Mouse (Mus musculus): ENCODE data around the gene Vmn1r196. TPM values are rescaled to one million over a fixed set of nuclear protein-coding genes. Genes with fewer than 3 reads are reported as not detected.

The Vmn1r196 gene
- polyA plus RNA-seq, 1 experiment from 2014 or later, result not detected

Other genes starting within 250 kb of the Vmn1r196 start
- gene Hist1h4i, start 248.6 kb upstream of the Vmn1r196 start, polyA plus RNA-seq (2015; fragmentation: Nextera tagmentation; extraction: Ambion mirVana), result 16.9 and 19.2 TPM in 2 replicates
- 19.7 and 27.8 TPM in 2 replicates for gene Hist1h2ag, start 247.0 kb upstream of the Vmn1r196 start, polyA plus RNA-seq (2015; fragmentation: Nextera tagmentation; extraction: Ambion mirVana)
- gene Hist1h2bj, start 246.7 kb upstream of the Vmn1r196 start, polyA plus RNA-seq (2015; fragmentation: Nextera tagmentation; extraction: Ambion mirVana), result 6.8 and 7.3 TPM in 2 replicates
- not detected in 2 replicates for gene Vmn1r188, start 205.5 kb upstream of the Vmn1r196 start, polyA plus RNA-seq (2015; fragmentation: Nextera tagmentation; extraction: Ambion mirVana)
- not detected in 2 replicates for gene Vmn1r189, start 184.1 kb upstream of the Vmn1r196 start, polyA plus RNA-seq (2015; fragmentation: Nextera tagmentation; extraction: Ambion mirVana)
- gene Vmn1r191, start 106.0 kb upstream of the Vmn1r196 start, polyA plus RNA-seq (2015; fragmentation: Nextera tagmentation; extraction: Ambion mirVana), result not detected in 2 replicates
- gene Vmn1r192, start 98.8 kb upstream of the Vmn1r196 start, polyA plus RNA-seq (2015; fragmentation: Nextera tagmentation; extraction: Ambion mirVana), result not detected in 2 replicates
- gene Vmn1r193, start 66.8 kb upstream of the Vmn1r196 start, polyA plus RNA-seq (2015; fragmentation: Nextera tagmentation; extraction: Ambion mirVana), result not detected in 2 replicates
- gene Vmn1r194, start 45.7 kb upstream of the Vmn1r196 start, polyA plus RNA-seq (2015; fragmentation: Nextera tagmentation; extraction: Ambion mirVana), result not detected in 2 replicates
- gene Vmn1r195, start 19.4 kb upstream of the Vmn1r196 start, polyA plus RNA-seq (2015; fragmentation: Nextera tagmentation; extraction: Ambion mirVana), result not detected in 2 replicates
- not detected in 2 replicates for gene Vmn1r197, start 34.7 kb downstream of the Vmn1r196 start, polyA plus RNA-seq (2015; fragmentation: Nextera tagmentation; extraction: Ambion mirVana)
- not detected in 2 replicates for gene Vmn1r198, start 60.4 kb downstream of the Vmn1r196 start, polyA plus RNA-seq (2015; fragmentation: Nextera tagmentation; extraction: Ambion mirVana)
- gene Vmn1r199, start 89.9 kb downstream of the Vmn1r196 start, polyA plus RNA-seq (2015; fragmentation: Nextera tagmentation; extraction: Ambion mirVana), result not detected in 2 replicates
- not detected in 2 replicates for gene Vmn1r200, start 100.5 kb downstream of the Vmn1r196 start, polyA plus RNA-seq (2015; fragmentation: Nextera tagmentation; extraction: Ambion mirVana)
- gene Vmn1r201, start 182.0 kb downstream of the Vmn1r196 start, polyA plus RNA-seq (2015; fragmentation: Nextera tagmentation; extraction: Ambion mirVana), result not detected in 2 replicates
- gene Vmn1r202, start 215.5 kb downstream of the Vmn1r196 start, polyA plus RNA-seq (2015; fragmentation: Nextera tagmentation; extraction: Ambion mirVana), result not detected in 2 replicates
- not detected in 2 replicates for gene Vmn1r203, start 228.2 kb downstream of the Vmn1r196 start, polyA plus RNA-seq (2015; fragmentation: Nextera tagmentation; extraction: Ambion mirVana)

Measured in forebrain, embryonic 15.5 days (tissue).